Mouse (Mus musculus) frontal cortex, adult 2 months (tissue): ENCODE measurements around the gene Nfe2. TPM values are rescaled to one million over a fixed set of nuclear protein-coding genes. Genes with fewer than 3 reads are reported as not detected.
A peak's percentile ranks its signal among the peaks of the same experiment; 100 is the strongest.

ENCODE experiments used
- DNase-seq, 2 experiments: peaks; one replicate each; pipeline ENCODE4 v3.0.0; 2022; ENCODE audit warnings: low spot score in 1 of 2; ENCODE audit errors: extremely low spot score in 1 of 2
- polyA plus RNA-seq: library from polyadenylated mRNA; depleted of rRNA; stranded (reverse); fragments of >200 nt; gene quantifications from 2 replicates; pipeline ENCODE4 v1.2.3, GENCODE M21; 2012; rRNA removed

Gene Nfe2
- polyA plus RNA-seq, 1 experiment: not detected

- DNase-seq: no peak
These were observed 34.0 kb downstream of the Nfe2 start for GRCm38 (mm10) chr15:103224161-103224560.

- no peak for DNase-seq
These were observed 36.8 kb downstream of the Nfe2 start for GRCm38 (mm10) chr15:103221386-103221785.

- no peak for DNase-seq
These were observed 37.4 kb downstream of the Nfe2 start for GRCm38 (mm10) chr15:103220785-103221184.

- no peak for DNase-seq
These were observed 42.2 kb downstream of the Nfe2 start for GRCm38 (mm10) chr15:103216052-103216451.

GRCm38 (mm10) chr15:103214971-103215907 lies 43.0 kb downstream of the Nfe2 start:
- peak; percentile 70 to 94 for DNase-seq

GRCm38 (mm10) chr15:103214149-103214548 lies 44.1 kb downstream of the Nfe2 start:
- DNase-seq: peak in 1 of 2 experiments; percentile 19

- no peak for DNase-seq
These were observed 53.0 kb downstream of the Nfe2 start for GRCm38 (mm10) chr15:103205156-103205555.

- DNase-seq: no peak
These were observed 56.0 kb downstream of the Nfe2 start for GRCm38 (mm10) chr15:103202088-103202793.

Other genes starting within 250 kb of the Nfe2 start
- 0.06 TPM in 1 of 2 replicates, not detected in the other for gene Hoxc4, start 239.5 kb downstream of the Nfe2 start, polyA plus RNA-seq
- 16.1 and 16.3 TPM in 2 replicates for gene Smug1, start 91.3 kb downstream of the Nfe2 start, polyA plus RNA-seq
- 70.1 and 79.9 TPM in 2 replicates for gene Cbx5, start 18.6 kb downstream of the Nfe2 start, polyA plus RNA-seq
- 360 and 407 TPM in 2 replicates for gene Hnrnpa1, start 18.0 kb downstream of the Nfe2 start, polyA plus RNA-seq
- 141 and 146 TPM in 2 replicates for gene Copz1, start 14.3 kb upstream of the Nfe2 start, polyA plus RNA-seq
- gene Gpr84, start 52.2 kb upstream of the Nfe2 start, polyA plus RNA-seq: 1.3 and 1.5 TPM in 2 replicates
- gene Zfp385a, start 81.7 kb upstream of the Nfe2 start, polyA plus RNA-seq: 46.3 and 46.5 TPM in 2 replicates
- 2.2 and 2.9 TPM in 2 replicates for gene Itga5, start 108.4 kb upstream of the Nfe2 start, polyA plus RNA-seq
- gene Gtsf1, start 172.1 kb upstream of the Nfe2 start, polyA plus RNA-seq: 0.34 TPM in 1 of 2 replicates, not detected in the other
- gene Gtsf2, start 190.1 kb upstream of the Nfe2 start, polyA plus RNA-seq: not detected in 2 replicates
- gene Nckap1l, start 195.4 kb upstream of the Nfe2 start, polyA plus RNA-seq: 6.4 and 7.6 TPM in 2 replicates
- 150 and 159 TPM in 2 replicates for gene Pde1b, start 244.6 kb upstream of the Nfe2 start, polyA plus RNA-seq